Mouse (Mus musculus) cerebellum, adult 2 months (tissue): Measurements from ENCODE around the gene Ssbp3.

ENCODE experiments used
- CTCF ChIP-seq: fragments of 200-500 bp; IDR thresholded peaks from 2 replicates; pipeline ENCODE4 v1.5.1; 2011; ENCODE audit warnings: low read depth, mild to moderate bottlenecking, control low read depth, low read length, moderate library complexity, borderline replicate concordance; ENCODE audit not compliant: insufficient read depth
- POLR2A ChIP-seq: fragments of 200-500 bp; IDR thresholded peaks from 2 replicates; pipeline ENCODE4 v1.6.1; 2011; ENCODE audit warnings: low read length, control low read depth, borderline replicate concordance; ENCODE audit not compliant: insufficient read depth

- TF ChIP-seq CTCF (no peak), POLR2A (no peak)
Measured at GRCm38 (mm10) chr4:106896086-106896485, 14.4 kb upstream of the Ssbp3 start.
